Mouse (Mus musculus) layer of hippocampus, adult 9-11 months (tissue): ENCODE measurements around the gene Olfr822.
"Not testable (repeated sequence)": the region's sequence is repeated elsewhere in the genome, so short reads cannot be mapped to it uniquely, and the experiment has no call there.

Experiments
- DNase-seq: peaks from one replicate; pipeline ENCODE4 v3.0.0; 2022

Gene Olfr822

GRCm38 (mm10) chr10:130070910-130071309 lies at the start of gene Olfr822:
TSS of gene Olfr822 (plus strand) at chr10:130071210.
- DNase-seq: no peak

- DNase-seq: no peak
Observed at GRCm38 (mm10) chr10:130030048-130030447, 41.0 kb upstream of the Olfr822 start, which contains the start of gene Olfr821. TSS of gene Olfr821 (plus strand) at chr10:130030348.

DNA sequence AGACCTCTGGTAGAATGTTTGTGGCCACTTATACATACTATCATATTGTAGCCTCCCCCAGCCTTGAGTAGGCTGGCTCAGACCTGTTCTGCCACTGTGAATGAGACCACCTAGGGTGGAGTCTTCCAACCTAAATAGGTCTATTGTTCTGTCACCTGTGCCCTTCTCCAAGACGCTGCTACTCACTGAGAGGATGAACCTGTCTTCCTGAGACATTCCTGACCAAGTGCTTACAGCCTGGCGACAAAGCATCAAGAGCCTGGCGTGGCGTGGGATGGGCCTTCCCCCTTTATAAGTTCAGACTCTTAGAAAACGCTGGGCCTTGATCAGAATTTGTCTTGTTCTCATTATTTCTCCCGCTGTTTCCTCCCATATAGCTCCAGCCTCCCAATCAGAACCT lies 33.9 kb upstream of the Olfr822 start:
- DNase-seq: no peak

DNA sequence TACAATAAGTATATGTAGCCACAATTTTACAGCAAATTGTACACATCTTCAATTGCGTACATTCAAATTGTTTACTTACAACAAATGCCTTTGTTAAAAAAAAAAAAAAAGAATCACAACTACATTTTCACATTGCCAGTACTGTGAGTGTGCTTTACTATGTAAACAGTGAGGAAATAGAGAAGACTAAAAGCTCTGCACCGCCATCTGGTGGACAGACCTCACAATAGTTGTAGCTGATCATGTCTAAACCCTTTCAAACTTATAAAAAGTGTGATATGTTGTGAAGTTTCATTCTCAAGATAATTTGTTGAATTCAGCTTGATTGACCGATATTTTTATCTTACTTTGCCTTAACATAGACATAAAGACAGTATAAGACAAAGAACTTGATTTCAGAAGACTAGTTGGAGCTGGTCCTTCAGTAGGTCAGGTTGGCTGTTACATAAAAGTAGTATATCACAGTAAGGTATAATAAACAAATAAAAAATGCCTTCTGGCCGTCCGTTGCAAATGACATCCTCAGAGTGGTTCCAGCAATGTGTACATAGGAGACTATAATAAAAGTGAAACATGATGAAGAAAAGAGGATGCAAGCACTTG lies 21.9 kb downstream of the Olfr822 start:
- DNase-seq: peak; percentile 5

DNA sequence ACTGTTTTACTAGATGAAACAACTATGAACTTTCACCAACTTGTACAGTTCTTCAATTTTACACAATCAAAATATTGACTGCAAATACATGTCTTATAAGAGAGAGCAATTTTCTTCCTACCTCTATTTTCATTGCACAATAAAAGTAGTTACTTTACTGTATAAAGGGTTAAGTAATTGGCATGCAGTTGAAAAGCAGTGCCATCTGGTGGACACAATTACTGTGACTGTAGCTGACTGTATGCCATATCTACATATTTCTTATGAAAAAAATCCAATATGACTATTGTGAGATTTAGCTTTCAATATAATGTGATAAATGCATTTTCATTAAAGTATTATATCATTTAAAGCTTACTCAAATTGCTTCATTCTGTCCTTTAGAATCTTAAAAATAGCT lies 25.1 kb downstream of the Olfr822 start:
- DNase-seq: no peak

GRCm38 (mm10) chr10:130115283-130115682 lies 44.3 kb downstream of the Olfr822 start, which contains the start of gene Olfr823:
TSS of gene Olfr823 (minus strand) at chr10:130115383.
- DNase-seq: not testable (repeated sequence)

DNA sequence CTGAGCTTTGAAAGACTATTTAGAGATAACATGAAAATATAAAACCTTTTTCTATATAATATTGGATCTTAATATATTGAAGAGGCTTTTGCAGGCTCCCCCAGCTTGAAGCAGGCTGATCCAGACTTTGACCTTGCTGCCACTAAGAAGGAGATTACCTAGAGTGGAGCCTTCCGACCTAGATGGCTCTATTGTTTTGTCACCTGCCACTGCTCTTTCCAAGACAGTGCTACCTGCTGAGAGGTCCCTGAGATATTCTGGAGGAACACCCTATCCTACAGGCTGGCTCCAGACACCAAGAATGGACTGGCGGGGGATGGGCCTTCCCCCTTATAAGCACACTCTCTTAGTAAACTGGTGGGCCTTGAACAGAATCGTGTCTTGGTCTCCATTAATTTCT lies 45.0 kb downstream of the Olfr822 start:
- not testable (repeated sequence) for DNase-seq
